ENCODE assay signal across 31 mouse cellular contexts in the genomic region with DNA sequence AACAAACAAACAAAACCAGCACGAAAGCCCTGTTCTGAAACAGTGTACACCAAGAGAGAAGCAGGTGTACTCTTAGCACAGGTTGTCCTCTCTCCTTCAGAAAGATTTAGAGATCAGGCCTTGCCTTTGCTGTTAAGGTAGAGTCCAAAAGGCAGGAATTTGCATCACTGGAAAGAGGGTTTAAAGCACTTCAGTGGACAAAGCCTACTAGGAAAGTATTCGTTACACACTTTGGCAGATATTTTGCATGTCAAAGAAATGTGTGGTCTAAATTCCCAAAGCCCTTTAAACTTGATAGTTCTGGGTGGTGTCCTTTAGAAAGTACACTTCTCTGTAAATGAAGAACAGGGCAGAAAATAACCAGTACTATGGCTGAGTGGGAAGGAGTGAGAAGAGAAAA. TPM values are rescaled to one million over a fixed set of nuclear protein-coding genes. Genes with fewer than 3 reads are reported as not detected.
A peak's percentile ranks its signal among the peaks of the same experiment; 100 is the strongest.
DNase-seq lines count a peak whose midpoint lies in the region; ATAC-seq and TF ChIP-seq lines count a peak whose summit lies in the region.
"Had no signal": no experiment of that assay in that cellular context is flagged by ENCODE, and none has a peak within 500 bp of the region (broad histone marks: within the 10 kb centered on the region; RNA-seq: fewer than 3 reads in every experiment).

No protein-coding gene starts in this region.

- no peaks in the 10 kb centered on the region for H3K36me3 ChIP-seq in ES-E14 (ENCODE audit: control insufficient read depth, insufficient read depth, low read length, poor library complexity, severe bottlenecking)
- no peaks in the 10 kb centered on the region for H3K36me3 ChIP-seq in hindbrain, embryonic 14.5 days (replicated peaks; ENCODE audit: control insufficient read depth, insufficient read depth)
- H3K36me3 ChIP-seq in heart, embryonic 11.5 days (ENCODE audit: control insufficient read depth, insufficient read depth, low read length), result no peaks in the 10 kb centered on the region
- H3K36me3 ChIP-seq: G1E had no signal

- H3K9me3 ChIP-seq in ES-E14 (ENCODE audit: control insufficient read depth, insufficient read depth, low read depth, low read length), result no peaks in the 10 kb centered on the region
- H3K9me3 ChIP-seq in hindbrain, embryonic 14.5 days (ENCODE audit: control insufficient read depth, low read length), result no peaks in the 10 kb centered on the region
- H3K9me3 ChIP-seq in heart, embryonic 11.5 days (replicated peaks; ENCODE audit: control insufficient read depth, low read length), result no peaks in the 10 kb centered on the region
- H3K9me3 ChIP-seq: G1E had no signal

- H3K27me3 ChIP-seq in hindbrain, embryonic 14.5 days (ENCODE audit: control insufficient read depth, insufficient read depth, low read length), result no peaks in the 10 kb centered on the region
- H3K27me3 ChIP-seq in heart, embryonic 11.5 days (ENCODE audit: control insufficient read depth, insufficient read depth, low read length), result no peaks in the 10 kb centered on the region
- H3K27me3 ChIP-seq: CH12.LX had no signal

- no peak overlapping the region for H3K9ac ChIP-seq in ES-E14 (ENCODE audit: insufficient read depth, low read depth, low read length, poor library complexity, severe bottlenecking)
- no peak overlapping the region for H3K9ac ChIP-seq in hindbrain, embryonic 14.5 days
- no peak overlapping the region for H3K9ac ChIP-seq in heart, embryonic 11.5 days (ENCODE audit: low read depth, low read length)

- H3K4me3 ChIP-seq in ES-E14 (ENCODE audit: insufficient read depth in 1 of 2, low read depth in 1 of 2, low read length in 2 of 2, poor library complexity in 1 of 2, severe bottlenecking in 1 of 2), result no peak overlapping the region
- no peak overlapping the region for H3K4me3 ChIP-seq in hindbrain, embryonic 14.5 days (replicated peaks; ENCODE audit: low read length)
- H3K4me3 ChIP-seq in lung, adult 2 months (replicated peaks; ENCODE audit: extremely low read depth, low read depth, low read length), result no peak overlapping the region
- H3K4me3 ChIP-seq in heart, embryonic 11.5 days (ENCODE audit: low read depth, low read length), result no peak overlapping the region

- no peak for TF ChIP-seq CTCF in lung, adult 2 months (IDR thresholded peaks at IDR 0.05; ENCODE audit: insufficient read depth, low read length)

- H3K4me2 ChIP-seq in hindbrain, embryonic 14.5 days (replicated peaks), result no peak overlapping the region
- no peak overlapping the region for H3K4me2 ChIP-seq in heart, embryonic 11.5 days

- no peaks in the 10 kb centered on the region; a peak in 1 of 4 replicates for H3K4me1 ChIP-seq in ES-E14 (ENCODE audit: control insufficient read depth in 2 of 2, insufficient read depth in 2 of 2, low read length in 2 of 2, poor library complexity in 1 of 2)
- H3K4me1 ChIP-seq in hindbrain, embryonic 14.5 days (replicated peaks; ENCODE audit: control insufficient read depth, insufficient read depth, low read length), result no peaks in the 10 kb centered on the region
- no peaks in the 10 kb centered on the region for H3K4me1 ChIP-seq in lung, adult 2 months (ENCODE audit: control insufficient read depth, insufficient read depth, low read length)
- H3K4me1 ChIP-seq in heart, embryonic 11.5 days (ENCODE audit: control insufficient read depth, insufficient read depth, low read length), result no peaks in the 10 kb centered on the region

- WGBS in hindbrain, embryonic 14.5 days, result 86% methylated on average over 2 of the region's 2 CpGs
- WGBS in lung, adult 2 months, result 64% methylated on average over 2 of the region's 2 CpGs
- WGBS in heart, embryonic 11.5 days (ENCODE audit: insufficient replicate concordance), result 74% methylated on average over 2 of the region's 2 CpGs

- H3K27ac ChIP-seq in ES-E14 (ENCODE audit: insufficient read depth, low read depth, low read length, poor library complexity, severe bottlenecking), result no peak overlapping the region
- H3K27ac ChIP-seq in hindbrain, embryonic 14.5 days, result no peak overlapping the region
- H3K27ac ChIP-seq in heart, embryonic 11.5 days (ENCODE audit: low read depth, low read length), result no peak overlapping the region

- ATAC-seq in hindbrain, embryonic 14.5 days (ENCODE audit: low FRiP score), result no peak
- ATAC-seq in erythroblast, adult 5-6 weeks (replicated peaks; ENCODE audit: low FRiP score, poor library complexity, severe bottlenecking), result no peak
- no peak for ATAC-seq in heart, embryonic 11.5 days (replicated peaks; ENCODE audit: insufficient number of reproducible peaks, low FRiP score, low TSS enrichment)
- ATAC-seq: activated CD4-positive, CD25-positive, alpha-beta regulatory T cell, adult 4 months; CD4-positive, CD25-positive, alpha-beta regulatory T cell, adult 4 months; Patski had no signal

- in situ Hi-C loops in ES-E14 (cut with MboI; ENCODE audit: low sequenced_read_pairs in 2 of 2, unreplicated experiment in 2 of 2), result no loop called here

- no peak for TF ChIP-seq POLR2A in lung, adult 2 months (IDR thresholded peaks at IDR 0.05; ENCODE audit: borderline replicate concordance, extremely low read depth, low read depth, low read length)

- DNase-seq in ES-CJ7 (ENCODE audit: low read depth, low spot score) (peak; percentile 73), ES-E14 (ENCODE audit: low read depth, low spot score) (peak; percentile 21), R1 (ENCODE audit: low read depth, low spot score) (peak; percentile 53), ZHBTc4 (ENCODE audit: low read depth, low spot score) (peak; percentile 72)
- DNase-seq in hindbrain, embryonic 14.5 days (ENCODE audit: low spot score), result no peak
- no peak for DNase-seq in lung, adult 2 months
- DNase-seq: adrenal gland, adult 2 months; adrenal gland, adult 8-10 months; adrenal gland, postnatal 10 days; adrenal gland, postnatal 14 days; adrenal gland, postnatal 25 days; adrenal gland, postnatal 36 days; B cell, adult 2 months; cerebellum, adult 11 months; cerebellum, adult 11-12 months; cerebellum, adult 18-20 months; cerebellum, adult 2 months; cerebellum, adult 8-10 months; cerebellum, adult 9-10 months had no signal

TF ChIP-seq in ES-E14, 5 proteins besides CTCF, POLR2A, EP300 and RAD21:
- no peak for TF ChIP-seq MAFK (IDR thresholded peaks at IDR 0.05; ENCODE audit: insufficient read depth, low read depth, low read length)
- no peak for TF ChIP-seq ZNF384 (IDR thresholded peaks at IDR 0.05; ENCODE audit: low read depth, low read length)
- no peak for TF ChIP-seq CHD2 (IDR thresholded peaks at IDR 0.05; ENCODE audit: low read depth, low read length)
- no peak for TF ChIP-seq ZC3H11A (IDR thresholded peaks at IDR 0.05; ENCODE audit: borderline replicate concordance, low read depth, low read length)
- TF ChIP-seq HCFC1 (IDR thresholded peaks at IDR 0.05; ENCODE audit: borderline replicate concordance, insufficient read depth, low read length), result no peak

RNA-seq across cellular contexts. Expression of gene Gabre, which starts 54.2 kb away (rescaled TPM):
- total RNA-seq in ES-E14 (2012; rRNA removed), result 0.48 and 1.3 TPM in 2 replicates
- 0.67 and 0.92 TPM in 2 replicates for polyA plus RNA-seq in hindbrain, embryonic 14.5 days (2014; fragmentation: Nextera tagmentation; extraction: Ambion mirVana)
- 4.3 and 4.6 TPM in 2 replicates for polyA plus RNA-seq in lung, adult 2 months (2012; rRNA removed)
- total RNA-seq in erythroblast, adult 5-6 weeks (2015; ENCODE audit: low replicate concordance), result not detected in 2 replicates
- not detected in 2 replicates for total RNA-seq in erythroblast, adult 5-6 weeks (2017; ENCODE audit: low replicate concordance)
- 1.8 and 3.0 TPM in 2 replicates for polyA plus RNA-seq in heart, embryonic 11.5 days (2014; fragmentation: Nextera tagmentation; extraction: Ambion mirVana)
- total RNA-seq: CH12.LX, G1E, MEL had no signal
- polyA plus RNA-seq: activated CD4-positive, CD25-positive, alpha-beta regulatory T cell, adult 4 months; G1E had no signal

RNA-seq across cellular contexts. Expression of gene Magea10, which starts 57.8 kb away (rescaled TPM):
- 0.27 TPM in 1 of 2 replicates, not detected in the other for total RNA-seq in ES-E14 (2012; rRNA removed)
- polyA plus RNA-seq in hindbrain, embryonic 14.5 days (2014; fragmentation: Nextera tagmentation; extraction: Ambion mirVana), result not detected in 2 replicates
- polyA plus RNA-seq in lung, adult 2 months (2012; rRNA removed), result not detected in 2 replicates
- not detected in 2 replicates for total RNA-seq in erythroblast, adult 5-6 weeks (2015; ENCODE audit: low replicate concordance)
- not detected in 2 replicates for total RNA-seq in erythroblast, adult 5-6 weeks (2017; ENCODE audit: low replicate concordance)
- not detected in 2 replicates for polyA plus RNA-seq in heart, embryonic 11.5 days (2014; fragmentation: Nextera tagmentation; extraction: Ambion mirVana)
- total RNA-seq: adrenal gland, adult 18-20 months; adrenal gland, adult 2 months; adrenal gland, adult 8-10 months; adrenal gland, postnatal 10 days; adrenal gland, postnatal 14 days; adrenal gland, postnatal 25 days; adrenal gland, postnatal 36 days; adrenal gland, postnatal 4 days; CH12.LX; MEL had no signal
- polyA plus RNA-seq: activated CD4-positive, CD25-positive, alpha-beta regulatory T cell, adult 4 months; adrenal gland, adult 2 months; brain, embryonic 14.5 days; C2C12; CD4-positive, CD25-positive, alpha-beta regulatory T cell, adult 4 months; cerebellum, adult 2 months; G1E; Patski had no signal

Comparison
In these comparisons a context has a peak if more than half of its experiments do, and no peak if none do; other contexts are left out.
1. DNase-seq: peak in ES-CJ7 (single experiment), ES-E14 (single experiment), R1 (single experiment) and ZHBTc4 (single experiment); none in hindbrain, embryonic 14.5 days (single experiment) and lung, adult 2 months (single experiment).